Mouse (Mus musculus) G1E (cell line): ENCODE results near the gene H2-Oa. TPM values are rescaled to one million over a fixed set of nuclear protein-coding genes. Genes with fewer than 3 reads are reported as not detected.
A peak's percentile ranks its signal among the peaks of the same experiment; 100 is the strongest.

Experiments
- ATAC-seq: 2 replicates; pipeline ENCODE4 v1.8.0; 2016; ENCODE audit warnings: mild to moderate bottlenecking; ENCODE audit not compliant: insufficient number of reproducible peaks, poor library complexity, low FRiP score, severe bottlenecking; ENCODE audit errors: extremely low read depth
- DNase-seq: peaks from one replicate; pipeline ENCODE4 v3.0.0; 2012; ENCODE audit warnings: low spot score
- H3K27me3 ChIP-seq: 2 replicates; pipeline ENCODE4 v1.6.1; 2012; ENCODE audit warnings: mild to moderate bottlenecking, low read length, inconsistent platforms; ENCODE audit not compliant: insufficient read depth
- H3K36me3 ChIP-seq: replicated peaks from 2 replicates; pipeline ENCODE3; 2012; ENCODE audit warnings: mild to moderate bottlenecking, inconsistent platforms
- H3K4me1 ChIP-seq: 2 replicates; pipeline ENCODE4 v1.6.1; 2012; ENCODE audit warnings: low read depth, low read length, inconsistent platforms, mixed read lengths; ENCODE audit not compliant: insufficient read depth
- H3K4me3 ChIP-seq: 2 replicates; pipeline ENCODE4 v1.5.1; 2012; ENCODE audit warnings: low read depth, mild to moderate bottlenecking, inconsistent platforms, low read length, moderate library complexity, mixed read lengths
- H3K9me3 ChIP-seq: replicated peaks from 2 replicates; pipeline ENCODE4 v1.6.1; 2012; ENCODE audit warnings: inconsistent platforms
- CTCF ChIP-seq: IDR thresholded peaks from 2 replicates; pipeline ENCODE4 v1.5.1; 2012; ENCODE audit warnings: low read depth, low read length, inconsistent platforms, mixed read lengths
- GATA1 ChIP-seq: IDR thresholded peaks from 2 replicates; pipeline ENCODE4 v1.6.1; 2012; ENCODE audit warnings: borderline replicate concordance, low read length, inconsistent platforms, mixed read lengths
- GATA2 ChIP-seq: IDR thresholded peaks from 2 replicates; pipeline ENCODE4 v1.6.1; 2012; ENCODE audit warnings: low read depth, low read length, inconsistent platforms, borderline replicate concordance
- POLR2AphosphoS5 ChIP-seq: IDR thresholded peaks from 2 replicates; pipeline ENCODE4 v1.6.1; 2012; ENCODE audit warnings: low read depth, low read length, inconsistent platforms; ENCODE audit not compliant: insufficient replicate concordance
- TAL1 ChIP-seq: conservative IDR thresholded peaks from 2 replicates; pipeline ENCODE4 v1.6.1; 2012; ENCODE audit warnings: low read depth, low read length, inconsistent platforms, mixed read lengths
- polyA plus RNA-seq: library from polyadenylated mRNA; stranded (reverse); fragments of >175 nt; gene quantifications from 2 replicates; pipeline ENCODE4 v1.2.3, GENCODE M21; 2012
- total RNA-seq, 2 experiments: library from RNA; stranded (forward) in 1 of 2; stranded (reverse) in 1 of 2; fragments of 200-1000 nt in 1 of 2; fragments of >200 nt in 1 of 2; fragmentation: Nextera tagmentation in 1 of 2; gene quantifications; 2 replicates each; pipeline ENCODE4 v1.2.3; 2014 to 2017

H2-Oa gene
- total and polyA plus RNA-seq, 3 experiments: 0.11 TPM; not detected in 2

DNA sequence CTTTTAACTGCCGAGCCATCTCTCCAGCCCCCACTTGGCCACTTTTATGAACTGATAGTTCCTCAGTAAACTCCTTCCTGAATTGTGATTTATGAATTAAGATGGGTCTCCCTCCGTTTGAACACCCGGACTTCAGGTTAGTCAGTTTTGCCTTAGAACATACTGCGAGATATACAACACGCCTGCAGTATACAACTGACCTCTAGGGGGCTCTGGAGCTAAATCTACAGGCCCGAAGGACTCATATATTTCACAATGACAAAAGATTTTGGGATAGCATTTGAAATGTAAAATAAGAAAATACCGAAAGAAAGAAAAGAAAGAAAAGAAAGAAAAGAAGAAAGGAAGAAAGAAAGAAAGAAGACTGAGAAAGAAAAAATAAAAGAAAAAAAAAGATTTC is 16.9 kb upstream of the H2-Oa start:
- Histone ChIP-seq H3K27me3 (peaks cover 22% of the 10 kb centered on the region), H3K9me3 (no peaks in the 10 kb centered on the region), H3K36me3 (no peaks in the 10 kb centered on the region), H3K4me1 (peaks cover 7% of the 10 kb centered on the region; the same call in 1 of the 2 replicates), H3K4me3 (no peak overlapping the region)
- no peak for ATAC-seq
- TF ChIP-seq CTCF: peak; percentile 24; the same call in 1 of the 2 replicates
- no peak for TF ChIP-seq POLR2AphosphoS5
- TF ChIP-seq GATA1: no peak
- no peak for DNase-seq

DNA sequence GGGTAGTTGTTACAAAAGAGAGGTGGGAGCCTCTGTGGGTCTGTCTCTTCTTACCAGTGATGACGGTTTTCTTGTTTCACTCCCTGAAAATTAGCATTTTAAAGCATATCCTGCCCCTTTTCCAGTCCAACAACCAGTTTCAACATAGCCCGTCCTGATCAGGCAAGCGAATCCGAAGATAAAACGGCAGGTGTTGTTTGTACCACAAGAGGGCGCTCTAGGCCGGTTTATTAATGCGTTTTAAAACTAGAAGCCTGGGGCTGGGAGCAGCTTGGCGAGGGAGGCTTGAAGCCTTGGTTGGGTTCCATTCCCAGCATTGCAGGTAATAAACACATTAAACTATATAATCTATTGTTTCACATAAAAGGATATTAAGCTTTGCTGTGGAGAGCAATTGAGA is 14.6 kb upstream of the H2-Oa start:
- no peak overlapping the region for H3K4me3 ChIP-seq
- peak; percentile 57 for DNase-seq

DNA sequence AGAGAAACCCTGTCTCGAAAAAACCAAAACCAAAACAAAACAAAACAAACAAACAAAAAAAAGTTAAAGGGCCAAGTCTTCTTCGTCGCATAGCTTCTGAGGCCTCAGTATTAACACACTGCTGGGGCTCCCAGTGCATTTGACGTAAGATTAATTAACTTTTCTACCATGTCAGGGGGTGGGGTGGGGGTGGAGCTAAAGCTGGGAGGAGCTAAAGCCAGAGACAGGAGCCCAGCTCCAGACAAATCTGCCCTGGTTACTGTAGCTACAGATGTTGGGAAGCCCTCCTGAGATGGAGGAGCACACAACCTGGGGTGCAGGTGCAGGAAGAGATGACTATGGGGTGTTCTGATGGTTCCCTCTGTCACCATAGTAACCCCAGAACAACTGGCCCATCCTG is 14.0 kb upstream of the H2-Oa start:
- ATAC-seq (no peak), DNase-seq (no peak)
- Histone ChIP-seq H3K27me3 (peaks cover 32% of the 10 kb centered on the region), H3K9me3 (no peaks in the 10 kb centered on the region), H3K36me3 (no peaks in the 10 kb centered on the region), H3K4me1 (peaks cover 7% of the 10 kb centered on the region; the same call in 1 of the 2 replicates), H3K4me3 (no peak overlapping the region)
- no peak for TF ChIP-seq POLR2AphosphoS5
- TF ChIP-seq GATA1: no peak
- no peak for TF ChIP-seq GATA2
- TF ChIP-seq TAL1: no peak
- no peak for TF ChIP-seq CTCF

More for the DNA sequence above, 14.6 kb upstream of the H2-Oa start:
- peaks cover 7% of the 10 kb centered on the region; the same call in 1 of the 2 replicates for H3K4me1 ChIP-seq
- H3K27me3 ChIP-seq: peaks cover 27% of the 10 kb centered on the region
- H3K36me3 ChIP-seq: no peaks in the 10 kb centered on the region
- ATAC-seq: no peak
- TF ChIP-seq GATA2 (no peak), CTCF (peak; percentile 63), TAL1 (no peak), POLR2AphosphoS5 (no peak), GATA1 (no peak)
- no peaks in the 10 kb centered on the region for H3K9me3 ChIP-seq

DNA sequence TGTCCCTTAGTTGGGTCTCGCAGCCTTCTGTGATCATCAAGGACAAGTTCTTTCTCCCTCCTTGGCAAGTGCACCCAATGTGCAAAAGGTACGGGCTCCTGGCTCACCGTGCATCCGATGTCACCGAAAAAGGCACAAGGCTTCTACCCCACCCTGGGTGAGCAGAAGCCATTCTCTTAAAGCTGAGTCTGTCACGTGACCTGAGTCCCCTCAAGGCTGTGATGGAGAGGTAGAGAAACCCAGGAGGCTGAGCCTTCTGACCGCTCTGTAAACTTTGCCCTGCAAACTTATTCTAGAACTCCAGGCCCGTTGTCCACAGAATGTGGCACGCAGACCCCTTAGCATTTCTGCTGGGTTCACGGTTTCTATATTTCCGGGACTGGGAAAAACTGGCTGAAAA is 13.1 kb upstream of the H2-Oa start:
- no peaks in the 10 kb centered on the region for H3K9me3 ChIP-seq
- peaks cover 7% of the 10 kb centered on the region; the same call in 1 of the 2 replicates for H3K4me1 ChIP-seq
- TF ChIP-seq TAL1 (no peak), POLR2AphosphoS5 (no peak), GATA1 (no peak)
- peaks cover 25% of the 10 kb centered on the region for H3K27me3 ChIP-seq
- H3K4me3 ChIP-seq: no peak overlapping the region
- no peaks in the 10 kb centered on the region for H3K36me3 ChIP-seq
- DNase-seq (no peak), ATAC-seq (no peak)

DNA sequence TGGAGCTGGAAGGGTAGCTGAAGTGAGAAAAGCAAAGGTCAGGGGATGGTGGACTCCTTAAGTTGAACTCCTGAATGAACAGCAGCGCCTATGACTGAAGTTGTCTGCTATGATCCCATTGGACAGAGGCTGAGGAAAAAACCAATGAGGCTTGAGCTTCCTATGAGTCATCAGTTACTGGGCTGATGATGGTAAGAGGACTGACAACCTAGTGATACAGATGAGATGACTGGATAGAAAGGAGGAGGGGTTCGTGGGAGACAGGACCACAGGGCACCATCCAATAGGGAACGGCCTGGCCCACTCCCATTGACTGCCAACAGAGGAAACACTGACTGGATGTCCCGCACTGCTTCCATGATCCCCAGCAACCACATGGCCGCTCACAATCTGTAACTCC is 12.5 kb upstream of the H2-Oa start:
- DNase-seq (no peak), ATAC-seq (peak; percentile 45; the same call in 1 of the 2 replicates)
- no peaks in the 10 kb centered on the region for H3K9me3 ChIP-seq
- H3K27me3 ChIP-seq: peaks cover 31% of the 10 kb centered on the region
- TF ChIP-seq GATA1: no peak
- TF ChIP-seq TAL1: no peak
- no peak for TF ChIP-seq CTCF
- TF ChIP-seq POLR2AphosphoS5: no peak
- TF ChIP-seq GATA2: no peak
- H3K4me3 ChIP-seq: no peak overlapping the region
- no peaks in the 10 kb centered on the region for H3K36me3 ChIP-seq
- H3K4me1 ChIP-seq: peaks cover 7% of the 10 kb centered on the region; the same call in 1 of the 2 replicates

DNA sequence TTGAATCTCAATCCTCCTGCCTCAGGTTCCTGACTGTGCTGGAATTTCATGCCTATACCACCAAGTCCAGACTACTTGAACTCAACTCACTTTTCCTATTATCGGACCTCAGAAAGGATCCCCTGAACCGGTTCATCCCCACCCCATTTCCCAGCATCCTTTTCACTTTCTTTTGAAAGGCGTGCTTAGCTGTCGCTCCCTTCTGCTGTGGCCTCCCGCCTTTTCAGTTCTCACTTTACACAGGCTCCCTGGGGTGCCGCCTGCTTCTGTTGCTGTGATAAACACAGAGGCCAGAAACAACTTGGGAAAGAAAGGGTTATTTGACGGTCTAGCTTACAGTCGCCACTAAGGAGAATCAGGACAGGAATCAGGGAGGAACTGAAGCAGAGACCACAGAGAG is 9.0 kb upstream of the H2-Oa start:
- no peak for DNase-seq
- no peak for TF ChIP-seq CTCF
- no peak for TF ChIP-seq POLR2AphosphoS5
- no peak for TF ChIP-seq GATA1
- Histone ChIP-seq H3K4me1 (peaks cover 7% of the 10 kb centered on the region; the same call in 1 of the 2 replicates), H3K36me3 (no peaks in the 10 kb centered on the region), H3K9me3 (no peaks in the 10 kb centered on the region), H3K27me3 (peaks cover 39% of the 10 kb centered on the region), H3K4me3 (no peak overlapping the region)
- no peak for ATAC-seq

DNA sequence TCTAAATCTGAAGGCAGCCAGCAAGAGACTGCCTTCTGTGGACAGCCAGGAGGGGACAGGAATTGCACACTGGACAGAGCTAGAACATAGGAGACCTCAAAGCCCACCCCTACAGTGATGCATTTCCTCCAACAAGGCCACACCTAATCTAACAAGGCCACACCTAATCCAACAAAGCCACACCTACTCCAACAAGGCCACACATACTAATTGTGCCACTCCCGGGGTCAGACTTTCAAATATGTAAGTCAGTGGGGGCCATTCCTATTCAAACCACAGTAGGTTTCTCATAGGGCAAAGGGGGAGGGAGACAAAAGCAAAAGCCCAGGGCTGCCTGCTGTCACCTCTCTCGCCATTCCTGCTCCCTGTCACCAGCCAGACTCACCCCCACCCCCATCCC is 4.8 kb upstream of the H2-Oa start:
- no peak for TF ChIP-seq POLR2AphosphoS5
- TF ChIP-seq CTCF: no peak
- TF ChIP-seq GATA1: no peak
- TF ChIP-seq TAL1: no peak
- TF ChIP-seq GATA2: no peak
- no peak for ATAC-seq
- no peaks in the 10 kb centered on the region for H3K36me3 ChIP-seq
- H3K4me3 ChIP-seq: no peak overlapping the region
- DNase-seq: no peak
- peaks cover 5% of the 10 kb centered on the region for H3K4me1 ChIP-seq
- no peaks in the 10 kb centered on the region for H3K9me3 ChIP-seq
- peaks cover 44% of the 10 kb centered on the region for H3K27me3 ChIP-seq
